Mouse (Mus musculus): Measurements from ENCODE around the gene Endog.

The Endog gene

DNA sequence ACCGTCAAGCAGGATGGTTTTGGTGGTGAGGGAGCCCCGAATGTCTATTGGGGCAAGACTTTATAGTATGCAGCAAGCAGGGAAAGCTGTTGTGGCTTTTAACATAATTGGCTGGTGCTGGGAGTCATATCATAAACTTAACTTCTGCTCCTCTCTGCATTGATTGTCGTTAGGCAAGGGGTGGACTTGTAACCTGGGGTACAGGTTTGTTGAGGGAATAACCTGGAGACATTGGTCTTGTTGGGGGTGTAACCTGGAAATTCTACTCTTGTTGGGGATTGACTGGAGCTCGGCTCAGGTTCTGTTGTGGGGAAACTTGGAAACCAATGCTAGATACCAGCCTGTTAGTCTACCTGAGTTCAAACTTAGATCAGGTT is 40.9 kb downstream of the Endog start:
- no peak for DNase-seq

GRCm38 (mm10) chr2:30212951-30213350 is 41.7 kb downstream of the Endog start:
- DNase-seq = no peak

DNA sequence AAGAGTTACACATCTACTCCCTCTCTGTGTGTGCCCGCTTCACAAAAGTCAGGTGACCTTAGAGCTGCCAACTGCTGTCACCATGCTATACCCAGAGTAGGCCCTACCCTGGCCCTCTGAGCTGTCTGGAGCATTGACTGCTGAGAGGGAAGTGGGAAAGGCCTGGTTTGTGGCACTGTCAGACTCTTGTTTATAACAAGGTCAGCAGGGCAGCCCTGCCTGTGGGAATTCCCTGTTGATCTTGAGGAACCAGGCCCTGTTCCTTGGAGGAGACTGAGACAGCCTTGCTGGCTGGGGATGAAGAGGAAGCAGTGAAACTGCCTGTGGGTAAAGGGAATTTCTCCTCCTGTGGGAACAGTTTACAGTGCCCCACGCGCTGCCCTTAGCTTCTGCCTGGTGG is 43.5 kb downstream of the Endog start:
- no peak for DNase-seq

GRCm38 (mm10) chr2:30215493-30215892 is 44.2 kb downstream of the Endog start:
- DNase-seq = no peak

DNA sequence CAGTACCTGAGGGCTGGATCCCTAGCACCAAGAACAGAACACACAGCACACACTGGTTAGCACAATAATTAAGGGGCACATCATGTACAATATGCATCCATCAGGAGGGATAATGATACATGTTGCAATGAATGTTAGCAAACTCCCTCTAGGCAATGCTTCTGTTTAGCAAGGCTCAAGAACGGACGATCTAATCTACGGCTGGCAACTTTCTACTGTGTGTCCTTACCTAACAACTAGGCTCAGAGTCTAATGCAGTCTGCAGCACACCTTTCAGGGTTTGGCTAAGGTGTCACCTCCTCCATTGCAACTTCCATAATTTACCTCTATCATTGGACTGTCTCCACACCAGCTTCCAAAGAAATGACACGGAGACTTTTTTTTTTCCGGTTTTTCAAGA is 45.0 kb downstream of the Endog start:
- DNase-seq = no peak
